Mouse (Mus musculus): ENCODE results near the gene Armc8.

GRCm38 (mm10) chr9:99435619-99436181 lies 133.0 kb downstream of the Armc8 start:
- no peak for TF ChIP-seq CTCF (conservative IDR thresholded peaks at IDR 0.05; ENCODE audit: low read length)
- TF ChIP-seq POU5F1 (IDR thresholded peaks at IDR 0.05; ENCODE audit: borderline replicate concordance, low read length), result no peak

Data from E14TG2a.4 (cell line).